Mouse (Mus musculus): Measurements from ENCODE around the gene Tcam1. TPM values are rescaled to one million over a fixed set of nuclear protein-coding genes. Genes with fewer than 3 reads are reported as not detected.

Gene Tcam1
- polyA plus RNA-seq, 1 experiment from 2014 or later = not detected

GRCm38 (mm10) chr11:106263963-106264362 is 12.5 kb upstream of the Tcam1 start:
- Histone ChIP-seq H3K36me3 (ENCODE audit: control insufficient read depth, insufficient read depth, low read length) (peaks cover 45% of the 10 kb centered on the region), H3K9ac (replicated peaks; ENCODE audit: low read depth, low read length) (no peak overlapping the region), H3K27me3 (ENCODE audit: control insufficient read depth, insufficient read depth, low read length) (no peaks in the 10 kb centered on the region), H3K27ac (ENCODE audit: low read depth, low read length) (no peak overlapping the region), H3K4me2 (ENCODE audit: low read depth, low read length) (no peak overlapping the region), H3K4me3 (ENCODE audit: low read depth, low read length) (no peak overlapping the region), H3K9me3 (ENCODE audit: control insufficient read depth, low read length) (no peaks in the 10 kb centered on the region), H3K4me1 (ENCODE audit: control insufficient read depth, insufficient read depth, low read length) (peaks cover 20% of the 10 kb centered on the region)
- 93% methylated on average over 9 of the region's 9 CpGs for WGBS
- no peak for ATAC-seq (ENCODE audit: low read depth)

GRCm38 (mm10) chr11:106264988-106265387 is 11.5 kb upstream of the Tcam1 start:
- peaks cover 45% of the 10 kb centered on the region for H3K36me3 ChIP-seq (ENCODE audit: control insufficient read depth, insufficient read depth, low read length)
- ATAC-seq (ENCODE audit: low read depth) = no peak
- H3K9me3 ChIP-seq (ENCODE audit: control insufficient read depth, low read length) = no peaks in the 10 kb centered on the region
- no peak overlapping the region for H3K4me2 ChIP-seq (ENCODE audit: low read depth, low read length)
- no peak overlapping the region for H3K4me3 ChIP-seq (ENCODE audit: low read depth, low read length)
- H3K9ac ChIP-seq (replicated peaks; ENCODE audit: low read depth, low read length) = no peak overlapping the region
- WGBS = 94% methylated on average over 15 of the region's 15 CpGs
- H3K27me3 ChIP-seq (ENCODE audit: control insufficient read depth, insufficient read depth, low read length) = no peaks in the 10 kb centered on the region
- H3K27ac ChIP-seq (ENCODE audit: low read depth, low read length) = no peak overlapping the region
- peaks cover 24% of the 10 kb centered on the region for H3K4me1 ChIP-seq (ENCODE audit: control insufficient read depth, insufficient read depth, low read length)

- no peaks in the 10 kb centered on the region for H3K9me3 ChIP-seq (ENCODE audit: control insufficient read depth, low read length)
- no peaks in the 10 kb centered on the region for H3K27me3 ChIP-seq (ENCODE audit: control insufficient read depth, insufficient read depth, low read length)
- no peak overlapping the region for H3K9ac ChIP-seq (replicated peaks; ENCODE audit: low read depth, low read length)
- ATAC-seq (ENCODE audit: low read depth) = no peak
- 93% methylated on average over 4 of the region's 4 CpGs for WGBS
- H3K36me3 ChIP-seq (ENCODE audit: control insufficient read depth, insufficient read depth, low read length) = peaks cover 45% of the 10 kb centered on the region
- peaks cover 24% of the 10 kb centered on the region for H3K4me1 ChIP-seq (ENCODE audit: control insufficient read depth, insufficient read depth, low read length)
- no peak overlapping the region for H3K4me3 ChIP-seq (ENCODE audit: low read depth, low read length)
- H3K4me2 ChIP-seq (ENCODE audit: low read depth, low read length) = no peak overlapping the region
- H3K27ac ChIP-seq (ENCODE audit: low read depth, low read length) = no peak overlapping the region
Measured at GRCm38 (mm10) chr11:106265570-106265969, 10.9 kb upstream of the Tcam1 start.

- 91% methylated on average over 10 of the region's 10 CpGs for WGBS
- ATAC-seq (ENCODE audit: low read depth) = no peak
- Histone ChIP-seq H3K27ac (ENCODE audit: low read depth, low read length) (no peak overlapping the region), H3K4me1 (ENCODE audit: control insufficient read depth, insufficient read depth, low read length) (peaks cover 28% of the 10 kb centered on the region), H3K27me3 (ENCODE audit: control insufficient read depth, insufficient read depth, low read length) (no peaks in the 10 kb centered on the region), H3K4me3 (ENCODE audit: low read depth, low read length) (no peak overlapping the region), H3K9ac (replicated peaks; ENCODE audit: low read depth, low read length) (no peak overlapping the region), H3K36me3 (ENCODE audit: control insufficient read depth, insufficient read depth, low read length) (peaks cover 43% of the 10 kb centered on the region), H3K4me2 (ENCODE audit: low read depth, low read length) (no peak overlapping the region), H3K9me3 (ENCODE audit: control insufficient read depth, low read length) (no peaks in the 10 kb centered on the region)
Measured at GRCm38 (mm10) chr11:106266431-106266830, 10.0 kb upstream of the Tcam1 start.

GRCm38 (mm10) chr11:106267311-106267852 is 9.1 kb upstream of the Tcam1 start:
- H3K4me1 ChIP-seq (ENCODE audit: control insufficient read depth, insufficient read depth, low read length) = peaks cover 32% of the 10 kb centered on the region
- WGBS = 42% methylated on average over 15 of the region's 15 CpGs
- H3K9ac ChIP-seq (replicated peaks; ENCODE audit: low read depth, low read length) = no peak overlapping the region
- 0 out of 2 replicates have a peak overlapping the region, but pooled peaks have one; percentile 3 for H3K4me2 ChIP-seq (ENCODE audit: low read depth, low read length)
- peaks cover 34% of the 10 kb centered on the region for H3K36me3 ChIP-seq (ENCODE audit: control insufficient read depth, insufficient read depth, low read length)
- no peaks in the 10 kb centered on the region for H3K27me3 ChIP-seq (ENCODE audit: control insufficient read depth, insufficient read depth, low read length)
- no peaks in the 10 kb centered on the region for H3K9me3 ChIP-seq (ENCODE audit: control insufficient read depth, low read length)
- no peak overlapping the region for H3K4me3 ChIP-seq (ENCODE audit: low read depth, low read length)
- no peak for ATAC-seq (ENCODE audit: low read depth)
- H3K27ac ChIP-seq (ENCODE audit: low read depth, low read length) = peak overlapping the region; percentile 85

GRCm38 (mm10) chr11:106267871-106268270 is 8.6 kb upstream of the Tcam1 start:
- no peaks in the 10 kb centered on the region for H3K27me3 ChIP-seq (ENCODE audit: control insufficient read depth, insufficient read depth, low read length)
- peaks cover 32% of the 10 kb centered on the region for H3K4me1 ChIP-seq (ENCODE audit: control insufficient read depth, insufficient read depth, low read length)
- H3K9ac ChIP-seq (replicated peaks; ENCODE audit: low read depth, low read length) = no peak overlapping the region; the same call in 1 of the 2 replicates
- H3K4me3 ChIP-seq (ENCODE audit: low read depth, low read length) = no peak overlapping the region
- no peak for ATAC-seq (ENCODE audit: low read depth)
- peaks cover 29% of the 10 kb centered on the region for H3K36me3 ChIP-seq (ENCODE audit: control insufficient read depth, insufficient read depth, low read length)
- peak overlapping the region; percentile 32 for H3K4me2 ChIP-seq (ENCODE audit: low read depth, low read length)
- no peaks in the 10 kb centered on the region for H3K9me3 ChIP-seq (ENCODE audit: control insufficient read depth, low read length)
- peak overlapping the region; percentile 85 for H3K27ac ChIP-seq (ENCODE audit: low read depth, low read length)
- 41% methylated on average over 5 of the region's 5 CpGs for WGBS

- peaks cover 23% of the 10 kb centered on the region for H3K36me3 ChIP-seq (ENCODE audit: control insufficient read depth, insufficient read depth, low read length)
- ATAC-seq (ENCODE audit: low read depth) = no peak; the same call in 1 of the 2 replicates
- H3K27ac ChIP-seq (ENCODE audit: low read depth, low read length) = peak overlapping the region; percentile 85
- H3K4me3 ChIP-seq (ENCODE audit: low read depth, low read length) = no peak overlapping the region
- peaks cover 32% of the 10 kb centered on the region for H3K4me1 ChIP-seq (ENCODE audit: control insufficient read depth, insufficient read depth, low read length)
- H3K4me2 ChIP-seq (ENCODE audit: low read depth, low read length) = peak overlapping the region; percentile 32
- H3K9me3 ChIP-seq (ENCODE audit: control insufficient read depth, low read length) = no peaks in the 10 kb centered on the region
- no peaks in the 10 kb centered on the region for H3K27me3 ChIP-seq (ENCODE audit: control insufficient read depth, insufficient read depth, low read length)
- WGBS = 27% methylated on average over 8 of the region's 8 CpGs
- H3K9ac ChIP-seq (replicated peaks; ENCODE audit: low read depth, low read length) = peak overlapping the region; percentile 37
Measured at GRCm38 (mm10) chr11:106268326-106269059, 8.0 kb upstream of the Tcam1 start.

GRCm38 (mm10) chr11:106269060-106269431 is 7.4 kb upstream of the Tcam1 start:
- H3K9ac ChIP-seq (replicated peaks; ENCODE audit: low read depth, low read length) = no peak overlapping the region; the same call in 1 of the 2 replicates
- peak overlapping the region; percentile 32; the same call in 1 of the 2 replicates for H3K4me2 ChIP-seq (ENCODE audit: low read depth, low read length)
- no peak for ATAC-seq (ENCODE audit: low read depth)
- H3K4me1 ChIP-seq (ENCODE audit: control insufficient read depth, insufficient read depth, low read length) = peaks cover 32% of the 10 kb centered on the region
- 21% methylated on average over 3 of the region's 3 CpGs for WGBS
- H3K36me3 ChIP-seq (ENCODE audit: control insufficient read depth, insufficient read depth, low read length) = peaks cover 17% of the 10 kb centered on the region
- no peaks in the 10 kb centered on the region for H3K27me3 ChIP-seq (ENCODE audit: control insufficient read depth, insufficient read depth, low read length)
- no peaks in the 10 kb centered on the region for H3K9me3 ChIP-seq (ENCODE audit: control insufficient read depth, low read length)
- peak overlapping the region; percentile 85 for H3K27ac ChIP-seq (ENCODE audit: low read depth, low read length)
- no peak overlapping the region for H3K4me3 ChIP-seq (ENCODE audit: low read depth, low read length)

GRCm38 (mm10) chr11:106271131-106271793 is 5.2 kb upstream of the Tcam1 start:
- H3K4me3 ChIP-seq (ENCODE audit: low read depth, low read length) = peak overlapping the region; percentile 89
- WGBS = 47% methylated on average over 5 of the region's 5 CpGs
- peaks cover 32% of the 10 kb centered on the region for H3K4me1 ChIP-seq (ENCODE audit: control insufficient read depth, insufficient read depth, low read length)
- H3K27me3 ChIP-seq (ENCODE audit: control insufficient read depth, insufficient read depth, low read length) = no peaks in the 10 kb centered on the region
- H3K9me3 ChIP-seq (ENCODE audit: control insufficient read depth, low read length) = no peaks in the 10 kb centered on the region
- H3K36me3 ChIP-seq (ENCODE audit: control insufficient read depth, insufficient read depth, low read length) = no peaks in the 10 kb centered on the region; the same call in 1 of the 2 replicates
- peak overlapping the region; percentile 92 for H3K9ac ChIP-seq (replicated peaks; ENCODE audit: low read depth, low read length)
- no peak for ATAC-seq (ENCODE audit: low read depth)
- H3K27ac ChIP-seq (ENCODE audit: low read depth, low read length) = peak overlapping the region; percentile 79; the same call in 1 of the 2 replicates
- H3K4me2 ChIP-seq (ENCODE audit: low read depth, low read length) = peak overlapping the region; percentile 79

Measured in neural tube, embryonic 14.5 days (tissue).